Mouse (Mus musculus) inflammation-experienced regulatory T-cells (primary cell): ENCODE results near the gene Ephb3. TPM values are rescaled to one million over a fixed set of nuclear protein-coding genes. Genes with fewer than 3 reads are reported as not detected.

Source experiments
- polyA plus RNA-seq, 2 experiments: library from polyadenylated mRNA; unstranded; fragments of 100-300 nt; shearing (Covaris generic); gene quantifications; one replicate each; pipeline ENCODE4 v1.2.1; 2017

The Ephb3 gene
- polyA plus RNA-seq = 1 to 10 TPM in 1 of 2 experiments, not detected in 1; 2.1 TPM

DNA sequence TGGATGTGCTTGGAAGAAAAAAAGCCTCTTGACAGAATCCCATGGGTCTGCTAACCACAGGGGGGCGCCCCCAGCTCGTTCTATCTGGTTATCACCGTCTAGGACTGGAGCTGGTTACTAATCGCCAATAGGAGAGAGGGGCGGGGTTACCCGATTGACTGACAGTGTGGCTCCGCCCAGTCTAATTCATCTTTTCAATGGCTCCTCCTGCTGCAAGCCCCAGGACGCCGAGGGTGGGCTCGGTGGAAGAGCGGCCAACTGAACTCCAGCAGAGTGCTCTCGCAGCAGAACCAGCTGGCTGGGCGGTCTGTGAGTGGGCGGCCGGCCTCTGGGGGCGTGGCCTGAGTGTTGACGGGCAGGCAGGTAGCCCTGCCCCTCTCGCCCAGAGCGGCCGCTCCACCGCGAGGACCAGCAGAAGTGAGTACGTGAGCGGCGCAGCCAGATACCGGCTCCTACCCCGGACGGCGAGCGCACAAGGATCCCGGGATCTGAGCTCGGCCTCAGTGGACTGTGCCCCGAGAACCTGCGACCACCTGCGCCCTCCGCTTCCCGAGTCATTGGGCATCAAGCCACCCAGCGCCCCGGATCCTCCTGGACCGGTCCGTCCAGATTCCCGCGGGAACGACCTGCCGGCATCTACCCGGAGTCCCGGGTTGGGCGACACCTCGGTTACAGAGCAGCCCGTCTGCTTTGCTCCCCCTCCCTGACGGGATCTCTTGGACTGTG, at the start of gene Ephb3:
Gene Ephb3 (plus strand): TSS at position 389 of the 726 bp plus-strand sequence.

Other genes starting within 250 kb of the Ephb3 start
- 1 to 10 TPM in 1 of 2 experiments, under 1 TPM in 1; 0.52 to 2.4 TPM for gene Teddm3, start 50.8 kb upstream of the Ephb3 start, polyA plus RNA-seq
- 10 to 100 TPM; 19.8 to 32.6 TPM for gene Vps8, start 218.4 kb downstream of the Ephb3 start, polyA plus RNA-seq